Mouse (Mus musculus) liver, adult (tissue): ENCODE results near the gene Fam187a.

Experiments used
- GATA4 ChIP-seq: IDR thresholded peaks from 2 replicates; pipeline ENCODE4 v1.6.1; 2014; ENCODE audit warnings: mild to moderate bottlenecking, low read length; ENCODE audit not compliant: insufficient replicate concordance

Gene Fam187a

GRCm38 (mm10) chr11:102921491-102921890 is 36.5 kb downstream of the Fam187a start:
- no peak for TF ChIP-seq GATA4

- no peak for TF ChIP-seq GATA4
These were observed 39.8 kb downstream of the Fam187a start, which contains the start of gene Kif18b for GRCm38 (mm10) chr11:102924557-102925350. Gene Kif18b (minus strand): TSS chr11:102925124.

DNA sequence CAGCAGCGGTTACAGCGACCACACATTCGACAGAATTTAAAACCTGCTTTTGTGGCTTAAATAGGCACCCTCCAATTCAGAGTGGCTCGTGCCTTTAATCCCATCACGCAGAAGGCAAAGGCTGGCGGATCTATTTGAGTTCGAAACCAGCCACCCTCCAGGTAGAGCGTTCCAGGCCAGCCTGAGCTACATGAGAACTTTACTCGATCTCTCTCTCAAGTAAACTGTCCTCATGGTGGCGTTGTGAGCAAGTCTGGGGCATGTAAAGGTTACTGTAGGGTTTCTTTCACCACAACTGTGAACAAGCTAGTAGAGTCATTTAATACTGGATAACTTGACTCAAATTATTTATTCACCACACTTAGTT is 40.4 kb downstream of the Fam187a start:
- no peak for TF ChIP-seq GATA4

DNA sequence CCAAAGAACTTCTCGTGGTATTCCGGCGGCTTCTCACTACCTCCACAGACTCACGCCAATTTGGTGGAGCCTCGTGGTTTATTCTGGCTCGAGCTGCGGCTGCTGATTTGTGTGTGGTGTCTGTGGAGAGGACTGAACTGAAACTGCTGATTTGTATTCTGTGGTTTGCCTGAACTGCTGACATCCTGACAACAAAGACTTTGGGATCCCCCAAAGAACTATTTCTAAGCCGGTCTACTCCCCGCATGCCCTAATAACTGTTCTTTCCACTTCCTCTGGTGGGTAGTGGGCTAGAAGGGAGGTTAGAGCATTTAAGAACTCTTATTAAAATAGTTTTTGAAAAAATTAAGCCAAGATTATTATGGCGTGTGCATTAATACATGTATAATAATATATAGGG is 45.7 kb downstream of the Fam187a start:
- no peak for TF ChIP-seq GATA4

- no peak for TF ChIP-seq GATA4
These were observed 51.3 kb downstream of the Fam187a start for GRCm38 (mm10) chr11:102936272-102936671.
